Mouse (Mus musculus) CH12.LX (cell line): ENCODE measurements around the gene P4hb.

ENCODE experiments used
- CTCF ChIP-seq, 2 experiments: IDR thresholded peaks in 1 of 2; conservative IDR thresholded peaks in 1 of 2; 2 replicates each; pipeline ENCODE4 v1.5.1; 2011 to 2012; ENCODE audit warnings: low read depth in 2 of 2, low read length in 2 of 2, improper control_type of control experiment in 1 of 2, inconsistent platforms in 1 of 2, mild to moderate bottlenecking in 1 of 2, moderate library complexity in 1 of 2
- EP300 ChIP-seq: IDR thresholded peaks from 2 replicates; pipeline ENCODE4 v1.6.1; 2011; ENCODE audit warnings: low read length, improper control_type of control experiment
- ETS1 ChIP-seq: conservative IDR thresholded peaks from 2 replicates; pipeline ENCODE4 v1.6.1; 2012; ENCODE audit warnings: low read depth, mild to moderate bottlenecking, inconsistent platforms, low read length, improper control_type of control experiment, moderate library complexity

- TF ChIP-seq ETS1 (no peak), CTCF (conservative IDR thresholded peaks at IDR 0.05 in 1 of 2, IDR thresholded peaks at IDR 0.05 in 1 of 2; ENCODE audit: low read depth in 2 of 2, low read length in 2 of 2) (no peak), EP300 (no peak)
Observed at GRCm38 (mm10) chr11:120542376-120542775, 30.7 kb downstream of the P4hb start.
